Mouse (Mus musculus) neutrophil, adult 59 days (primary cell): Measurements from ENCODE around the gene Brox. TPM values are rescaled to one million over a fixed set of nuclear protein-coding genes. Genes with fewer than 3 reads are reported as not detected.

Experiments
- total RNA-seq, 2 experiments: library from RNA; stranded (reverse); gene quantifications; 1 replicate in 1 of 2; 2 replicates in 1 of 2; pipeline ENCODE4 v1.2.4; 2023

The Brox gene
- total RNA-seq: 10 to 100 TPM; 32.4 to 37.8 TPM

DNA sequence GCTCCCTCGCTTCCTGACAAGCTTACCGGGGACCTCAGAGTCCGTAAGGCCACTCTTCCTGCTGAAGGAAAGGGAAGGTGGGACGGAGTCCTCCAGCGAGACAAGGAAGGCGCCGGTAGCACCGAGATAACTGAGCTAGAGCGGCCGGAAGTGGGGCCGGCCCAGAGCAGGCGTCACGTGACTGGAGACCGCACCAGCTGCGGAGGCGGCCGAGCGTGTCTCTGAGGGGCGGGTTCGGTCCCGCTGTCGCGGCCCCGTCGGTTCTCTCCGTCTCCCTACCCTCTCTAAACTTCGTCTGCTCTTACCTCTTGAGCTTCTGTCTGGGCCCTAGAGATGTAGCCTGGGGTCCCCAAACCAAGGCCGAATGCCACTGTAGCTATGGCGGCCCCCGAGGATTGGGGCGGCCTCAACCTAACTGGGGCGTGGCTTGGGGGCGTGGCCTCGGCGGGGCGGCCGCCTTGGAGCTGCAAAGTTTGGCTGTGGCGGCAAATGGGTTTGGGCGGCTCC is at the start of gene Brox:
Brox (minus strand) TSS at position 393 of the 507 bp plus-strand sequence.

GRCm38 (mm10) chr1:183296465-183296864 is 604 bp downstream of the Brox start, which contains the start of gene Aida:
Gene Aida, plus strand, starts transcription at chr1:183296590.

Other genes with a start within 250 kb of the Brox start
- 1 to 10 TPM; 8.2 to 8.5 TPM for gene Disp1, start 75.7 kb downstream of the Brox start, total RNA-seq
- 10 to 100 TPM; 16.7 to 27.6 TPM for gene Aida, start 679 bp downstream of the Brox start, total RNA-seq
- 100 to 1,000 TPM in 1 of 2 experiments, 10 to 100 TPM in 1; 93.0 to 106 TPM for gene Mia3, start 72.3 kb upstream of the Brox start, total RNA-seq
- 1 to 10 TPM; 4.2 to 5.2 TPM for gene Taf1a, start 91.7 kb upstream of the Brox start, total RNA-seq
- gene Hhipl2, start 120.9 kb upstream of the Brox start, total RNA-seq: not detected